Mouse (Mus musculus) forebrain, embryonic 10.5 days (tissue): Measurements from ENCODE around the gene Atg16l2. TPM values are rescaled to one million over a fixed set of nuclear protein-coding genes. Genes with fewer than 3 reads are reported as not detected.
A peak's percentile ranks its signal among the peaks of the same experiment; 100 is the strongest.

ENCODE experiments used
- DNase-seq: peaks from one replicate; pipeline ENCODE4 v3.0.0-alpha.2; 2017; ENCODE audit warnings: low spot score; ENCODE audit errors: extremely low spot score
- H3K27ac ChIP-seq: fragments of 300-500 bp; sonication (generic); 2 replicates; pipeline ENCODE4 v1.5.1; 2016; ENCODE audit warnings: mild to moderate bottlenecking
- H3K27me3 ChIP-seq: fragments of 300-500 bp; sonication (generic); 2 replicates; pipeline ENCODE4 v1.6.1; 2016; ENCODE audit warnings: mild to moderate bottlenecking; ENCODE audit not compliant: poor library complexity, severe bottlenecking
- H3K36me3 ChIP-seq: fragments of 300-500 bp; sonication (generic); replicated peaks from 2 replicates; pipeline ENCODE4 v1.6.1; 2016; ENCODE audit warnings: mild to moderate bottlenecking, moderate library complexity
- H3K4me1 ChIP-seq: fragments of 300-500 bp; sonication (generic); 2 replicates; pipeline ENCODE4 v1.6.1; 2016
- H3K4me3 ChIP-seq: fragments of 300-500 bp; sonication (generic); 2 replicates; pipeline ENCODE4 v1.5.1; 2016; ENCODE audit warnings: mild to moderate bottlenecking, moderate library complexity
- H3K9me3 ChIP-seq: fragments of 300-500 bp; sonication (generic); 2 replicates; pipeline ENCODE4 v1.6.1; 2016; ENCODE audit warnings: mild to moderate bottlenecking, moderate library complexity
- WGBS: fragments of 180-500 bp; shearing (Covaris S2); methylation state at CpG from one replicate; pipeline ENCODE4 v1.1.7; 2016; 5-methylcytosine and 5-hydroxymethylcytosine counted together
- polyA plus RNA-seq: library from polyadenylated mRNA; unstranded; fragments of >200 nt; fragmentation: Nextera tagmentation; extraction: Ambion mirVana; gene quantifications from 2 replicates; pipeline ENCODE4 v1.2.1, GENCODE M21; 2016

The Atg16l2 gene
- polyA plus RNA-seq, 1 experiment from 2014 or later: 18.4 TPM

DNA sequence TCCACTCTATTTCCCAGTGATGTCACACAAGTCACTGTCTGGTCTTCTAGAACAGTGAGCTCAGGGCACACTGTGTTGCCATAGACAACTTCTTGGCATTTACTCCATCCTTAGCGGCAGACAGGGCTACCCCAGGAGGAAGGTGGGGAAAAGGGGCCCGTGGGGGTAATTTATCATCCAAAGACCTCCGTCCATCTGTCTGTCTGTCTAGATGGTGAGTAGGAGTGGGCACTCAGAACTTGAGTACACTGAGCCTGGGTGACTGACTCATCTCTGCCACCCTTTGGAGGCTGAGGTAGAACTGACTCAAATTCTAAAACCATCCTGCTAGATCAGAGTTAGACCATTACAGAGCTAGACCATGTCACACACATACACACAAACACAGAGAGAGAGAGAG lies 15.0 kb upstream of the Atg16l2 start, which contains the start of gene Stard10:
Gene Stard10, plus strand, starts transcription at position 73 of the 400 bp plus-strand sequence.
- H3K27ac ChIP-seq: no peak within 1 kb of the TSS
- H3K9me3 ChIP-seq: no peaks in the 10 kb centered on the region
- peaks cover 49% of the 10 kb centered on the region for H3K27me3 ChIP-seq
- DNase-seq: no peak
- 89% methylated on average over 3 of the region's 3 CpGs for WGBS
- no peak within 1 kb of the TSS for H3K4me3 ChIP-seq
- H3K4me1 ChIP-seq: peaks cover 18% of the 10 kb centered on the region
- no peaks in the 10 kb centered on the region for H3K36me3 ChIP-seq

DNA sequence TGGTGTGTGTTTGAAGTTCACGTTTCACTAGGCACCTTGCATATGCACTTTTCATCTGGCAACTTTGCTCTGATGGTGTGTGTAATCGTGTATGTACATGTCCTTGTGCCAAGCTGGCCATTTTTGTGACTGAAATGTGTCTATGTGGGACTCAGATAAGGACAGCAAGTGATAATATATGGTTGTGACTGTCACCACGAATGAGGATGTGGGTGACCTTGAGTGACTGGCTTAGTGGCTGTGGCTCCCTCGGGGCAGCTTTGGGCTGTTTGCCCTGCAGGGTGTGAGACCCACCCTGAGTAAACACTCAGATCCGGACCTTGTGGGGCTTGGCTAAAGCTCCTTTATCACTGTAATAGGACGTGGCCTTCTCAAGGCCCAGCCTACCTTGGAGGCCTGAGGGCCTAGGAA lies 14.5 kb upstream of the Atg16l2 start:
- no peaks in the 10 kb centered on the region for H3K36me3 ChIP-seq
- H3K4me3 ChIP-seq: no peak overlapping the region
- WGBS: 73% methylated on average over 6 of the region's 6 CpGs
- H3K9me3 ChIP-seq: no peaks in the 10 kb centered on the region
- no peak for DNase-seq
- H3K27ac ChIP-seq: no peak overlapping the region
- H3K4me1 ChIP-seq: peaks cover 14% of the 10 kb centered on the region
- peaks cover 44% of the 10 kb centered on the region for H3K27me3 ChIP-seq

DNA sequence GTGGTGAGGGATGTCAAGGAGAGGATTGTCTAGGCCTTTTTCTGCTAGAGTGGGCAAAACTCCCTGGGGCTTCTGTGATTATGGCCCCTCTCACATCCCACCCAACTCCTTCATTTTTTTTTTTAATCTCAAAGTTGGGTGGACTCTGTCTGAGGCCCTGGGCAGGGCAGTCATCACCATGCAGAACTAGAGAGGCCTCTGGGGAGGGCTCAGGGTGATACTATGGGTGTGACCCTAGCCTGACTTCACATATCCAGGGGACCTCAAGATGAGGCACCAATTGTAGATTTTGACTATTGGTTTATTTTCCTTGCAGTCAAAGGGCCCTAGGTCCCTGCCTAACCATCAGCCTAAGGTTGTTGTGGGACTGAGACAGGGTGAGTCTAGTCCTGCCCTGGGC lies 13.6 kb upstream of the Atg16l2 start:
- no peaks in the 10 kb centered on the region for H3K36me3 ChIP-seq
- H3K9me3 ChIP-seq: no peaks in the 10 kb centered on the region
- H3K27ac ChIP-seq: no peak overlapping the region
- peaks cover 38% of the 10 kb centered on the region for H3K27me3 ChIP-seq
- H3K4me1 ChIP-seq: peaks cover 13% of the 10 kb centered on the region
- no peak for DNase-seq
- no peak overlapping the region for H3K4me3 ChIP-seq

DNA sequence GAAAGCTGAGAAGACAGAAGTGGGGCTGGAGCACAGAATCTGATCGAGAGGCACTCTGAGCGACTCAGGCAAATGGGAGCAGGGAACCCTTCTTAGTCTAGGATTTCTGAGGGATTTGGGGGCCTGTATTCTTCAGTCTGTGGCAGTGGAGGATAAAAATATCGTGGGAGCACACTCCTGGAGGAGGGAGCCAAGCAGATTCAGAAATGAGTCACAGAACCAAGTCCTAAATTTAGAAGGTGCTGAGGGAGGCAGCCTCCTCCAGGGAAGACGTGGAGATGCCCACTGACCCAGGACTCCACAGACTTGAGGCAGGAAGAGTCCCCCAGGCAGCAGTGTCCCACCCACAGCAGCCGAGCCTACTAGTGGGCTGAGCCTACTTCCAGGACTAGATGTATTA lies 12.3 kb upstream of the Atg16l2 start:
- Histone ChIP-seq H3K4me3 (no peak overlapping the region), H3K9me3 (no peaks in the 10 kb centered on the region), H3K27ac (no peak overlapping the region), H3K27me3 (peaks cover 25% of the 10 kb centered on the region), H3K36me3 (no peaks in the 10 kb centered on the region), H3K4me1 (peaks cover 11% of the 10 kb centered on the region)
- no peak for DNase-seq
- WGBS: 75% methylated on average over 5 of the region's 5 CpGs

DNA sequence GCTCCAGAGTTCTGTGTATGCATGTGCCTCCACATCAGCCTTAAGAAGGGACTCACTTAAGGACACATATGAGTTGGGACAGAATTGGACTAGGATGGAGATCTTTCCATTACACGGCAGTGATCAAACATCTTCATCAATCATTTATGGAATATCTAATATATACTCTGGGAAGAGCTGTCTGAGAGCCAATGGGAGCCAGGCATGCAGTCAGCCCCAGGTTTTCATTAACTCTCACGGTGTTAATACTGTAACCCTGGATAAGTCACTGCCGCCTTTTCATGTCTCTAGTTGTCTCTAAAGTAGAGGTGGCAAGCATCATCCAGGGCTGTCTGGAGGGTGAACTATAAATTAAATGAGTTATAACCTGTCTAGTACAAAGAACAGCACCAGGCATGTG lies 11.0 kb upstream of the Atg16l2 start:
- Histone ChIP-seq H3K4me1 (peaks cover 11% of the 10 kb centered on the region), H3K4me3 (no peak overlapping the region), H3K27me3 (peaks cover 11% of the 10 kb centered on the region; the same call in 1 of the 2 replicates), H3K27ac (no peak overlapping the region), H3K36me3 (no peaks in the 10 kb centered on the region), H3K9me3 (no peaks in the 10 kb centered on the region)
- DNase-seq: no peak
- WGBS: 86% methylated on average over 3 of the region's 3 CpGs

DNA sequence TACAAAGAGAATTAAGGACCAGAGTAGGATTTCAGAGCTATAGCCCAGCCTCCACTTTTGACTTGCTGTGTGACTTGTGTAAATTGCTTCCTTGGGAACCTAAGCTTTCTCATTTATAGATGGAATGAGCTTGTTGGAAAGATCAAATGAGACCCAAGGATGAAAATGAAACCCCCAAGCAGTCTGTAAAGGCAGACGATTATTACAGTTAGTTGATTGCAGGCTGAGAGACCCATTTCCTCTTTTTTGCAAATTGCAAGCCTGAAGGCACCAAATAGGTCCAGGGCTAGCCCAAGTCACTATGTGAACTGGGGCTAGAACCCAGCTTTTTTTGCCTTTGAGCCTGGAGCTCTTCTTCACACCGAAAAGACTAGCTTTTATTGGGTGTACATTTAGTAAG lies 9.0 kb upstream of the Atg16l2 start:
- Histone ChIP-seq H3K27ac (peak overlapping the region; percentile 91), H3K4me3 (peak overlapping the region; percentile 69), H3K27me3 (no peaks in the 10 kb centered on the region), H3K9me3 (no peaks in the 10 kb centered on the region), H3K4me1 (peaks cover 11% of the 10 kb centered on the region), H3K36me3 (no peaks in the 10 kb centered on the region)
- 39% methylated on average over 2 of the region's 2 CpGs for WGBS
- DNase-seq: no peak

DNA sequence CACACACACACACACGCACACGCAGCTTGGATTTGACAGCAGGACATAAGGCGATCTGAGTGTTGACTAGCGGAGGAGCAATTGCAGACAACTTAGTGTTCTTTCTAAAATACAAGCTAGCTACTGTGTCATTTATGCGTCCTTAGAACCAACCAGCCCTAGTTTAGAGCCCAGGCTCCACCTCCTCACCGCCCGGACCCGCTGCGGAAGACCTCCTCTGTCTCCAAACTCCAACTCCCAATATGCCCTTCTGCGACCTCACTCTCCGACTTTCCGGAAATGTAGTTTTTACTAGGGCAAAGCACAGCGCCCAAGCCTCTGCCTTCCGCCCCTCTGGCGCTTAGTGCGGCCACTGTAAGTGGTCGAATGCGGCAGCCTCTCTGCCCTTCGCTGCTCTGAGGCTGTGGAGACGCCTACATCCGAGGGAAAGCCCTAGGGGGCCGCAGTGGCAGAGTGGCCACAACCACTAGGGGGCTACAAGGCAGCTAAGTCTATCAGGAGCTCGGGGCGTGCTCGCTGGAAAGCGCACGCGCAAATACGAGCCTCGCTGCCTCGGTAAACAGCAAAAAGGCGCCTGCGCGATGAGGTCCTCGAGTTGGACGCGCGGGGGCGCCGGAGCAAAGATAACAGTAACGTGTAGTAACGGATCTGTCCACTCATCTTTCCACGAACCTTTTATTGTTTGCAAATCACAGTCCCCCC lies 8.4 kb upstream of the Atg16l2 start:
- H3K4me1 ChIP-seq: peaks cover 11% of the 10 kb centered on the region
- H3K27me3 ChIP-seq: no peaks in the 10 kb centered on the region
- H3K36me3 ChIP-seq: no peaks in the 10 kb centered on the region
- H3K27ac ChIP-seq: peak overlapping the region; percentile 91
- peak; percentile 96 for DNase-seq
- peak overlapping the region; percentile 69 for H3K4me3 ChIP-seq
- 1% methylated on average over 43 of the region's 43 CpGs for WGBS
- no peaks in the 10 kb centered on the region for H3K9me3 ChIP-seq

DNA sequence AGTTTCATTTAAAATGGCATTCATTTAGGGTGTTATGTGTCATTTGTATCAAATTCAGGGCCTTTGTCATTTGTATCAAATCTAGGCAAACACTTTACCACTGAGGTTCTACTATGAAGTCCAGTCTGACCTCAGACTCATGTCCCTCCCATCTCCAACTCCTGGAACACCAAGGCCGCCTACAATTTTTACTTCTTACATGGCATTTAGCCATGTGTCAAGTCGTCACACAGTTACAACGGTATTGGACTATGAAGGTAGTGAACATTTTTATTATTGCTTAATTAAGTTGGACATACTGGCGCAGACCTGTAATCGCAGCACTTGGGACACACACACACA lies 7.9 kb upstream of the Atg16l2 start:
- no peak for DNase-seq
- Histone ChIP-seq H3K27me3 (no peaks in the 10 kb centered on the region), H3K36me3 (no peaks in the 10 kb centered on the region), H3K9me3 (no peaks in the 10 kb centered on the region), H3K4me3 (peak overlapping the region; percentile 69), H3K27ac (peak overlapping the region; percentile 91), H3K4me1 (peaks cover 11% of the 10 kb centered on the region)
- WGBS: 41% methylated on average over 5 of the region's 5 CpGs

DNA sequence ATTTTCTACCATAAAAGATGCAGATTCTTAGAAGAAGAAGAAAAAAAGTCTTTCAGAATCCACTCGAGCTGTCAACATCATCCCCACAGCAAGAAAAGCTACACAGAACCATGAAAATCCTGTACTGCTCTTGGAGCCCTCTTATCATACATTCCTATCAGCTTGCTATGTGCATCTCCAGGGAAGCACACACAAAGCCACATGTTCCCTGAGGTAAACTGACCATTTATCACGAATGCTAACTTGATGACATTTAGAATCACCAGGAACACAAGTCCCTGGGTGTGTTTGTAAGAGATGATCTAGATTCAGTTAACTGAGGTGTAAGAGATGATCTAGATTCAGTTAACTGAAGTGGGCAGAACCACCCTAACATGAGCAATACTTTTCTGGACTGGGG lies 4.8 kb upstream of the Atg16l2 start:
- Histone ChIP-seq H3K27me3 (no peaks in the 10 kb centered on the region), H3K4me1 (peaks cover 20% of the 10 kb centered on the region), H3K36me3 (no peaks in the 10 kb centered on the region), H3K9me3 (no peaks in the 10 kb centered on the region), H3K4me3 (no peak overlapping the region), H3K27ac (no peak overlapping the region)
- DNase-seq: no peak
- WGBS: 61% methylated on average over 2 of the region's 2 CpGs

DNA sequence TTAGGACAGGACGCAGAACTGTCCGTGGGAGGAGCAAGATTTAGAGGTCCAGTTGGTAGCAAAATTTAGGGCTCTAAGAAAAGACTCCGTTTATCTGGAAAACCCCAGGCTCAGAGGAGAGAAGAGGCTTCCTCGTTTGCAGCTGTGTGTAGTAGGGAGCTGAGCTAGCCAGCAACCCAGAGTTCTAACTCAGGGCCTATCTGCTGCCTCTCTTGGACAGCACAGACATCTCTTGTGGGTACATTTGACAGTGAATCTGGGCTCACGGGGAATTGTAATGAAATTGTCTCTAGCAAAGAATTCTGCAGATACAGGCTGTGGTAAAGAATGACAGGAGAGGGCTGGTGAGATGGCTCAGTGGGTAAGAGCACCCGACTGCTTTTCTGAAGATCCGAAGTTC lies 640 bp upstream of the Atg16l2 start:
- H3K27ac ChIP-seq: peak overlapping the region; percentile 86
- no peak for DNase-seq
- H3K4me3 ChIP-seq: peak overlapping the region; percentile 78
- peaks cover 34% of the 10 kb centered on the region for H3K27me3 ChIP-seq
- no peaks in the 10 kb centered on the region for H3K9me3 ChIP-seq
- no peaks in the 10 kb centered on the region for H3K36me3 ChIP-seq
- WGBS: 28% methylated on average over 7 of the region's 7 CpGs
- peaks cover 22% of the 10 kb centered on the region for H3K4me1 ChIP-seq

DNA sequence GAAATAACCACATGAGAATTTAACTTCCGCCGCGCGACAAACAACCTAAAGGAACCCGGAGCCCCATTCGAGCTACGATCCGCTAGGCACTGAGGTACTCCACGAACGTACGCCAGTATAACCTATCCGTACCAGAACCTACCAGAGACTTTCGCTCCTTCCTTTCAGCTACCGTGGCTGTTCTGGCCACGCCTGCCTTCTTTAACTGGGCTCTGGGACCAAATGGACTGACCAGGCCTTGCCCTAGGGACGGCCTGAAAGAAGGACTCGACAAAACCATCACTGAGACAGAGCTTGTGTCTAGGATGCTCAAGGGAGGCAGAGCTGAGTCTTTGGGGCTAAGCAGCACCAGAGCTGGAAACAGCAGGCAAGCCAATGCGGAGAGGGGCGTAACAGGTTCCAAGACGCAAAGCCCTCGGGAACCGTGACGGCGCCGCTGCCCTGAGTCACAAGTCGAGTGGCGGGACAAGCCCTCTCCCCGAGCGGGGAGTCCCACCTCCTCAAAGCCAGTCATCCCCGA lies 630 bp downstream of the Atg16l2 start:
- under 1% methylated on average over 30 of the region's 30 CpGs for WGBS
- DNase-seq: no peak
- H3K9me3 ChIP-seq: no peaks in the 10 kb centered on the region
- H3K4me3 ChIP-seq: peak overlapping the region; percentile 78
- peaks cover 33% of the 10 kb centered on the region for H3K4me1 ChIP-seq
- H3K36me3 ChIP-seq: no peaks in the 10 kb centered on the region
- peak overlapping the region; percentile 86 for H3K27ac ChIP-seq
- H3K27me3 ChIP-seq: peaks cover 47% of the 10 kb centered on the region

DNA sequence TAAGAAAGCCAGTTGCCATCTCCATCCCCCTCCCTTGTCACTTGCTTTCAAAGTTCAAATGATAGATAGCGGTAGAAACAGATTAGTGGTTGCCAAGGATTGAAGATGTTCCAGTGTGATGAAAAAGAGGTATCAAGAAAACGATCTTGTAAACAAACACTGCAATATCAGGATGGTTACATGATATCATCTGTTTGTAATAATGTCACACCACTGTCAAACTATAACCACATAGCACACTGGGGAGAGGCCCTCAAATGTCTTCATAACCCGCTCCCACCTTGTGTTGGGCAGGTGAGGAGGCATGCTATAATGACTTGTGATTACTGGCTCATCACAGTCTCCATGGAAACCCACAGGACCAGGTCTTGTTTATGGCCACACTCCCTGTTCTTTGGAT lies 3.7 kb downstream of the Atg16l2 start:
- peaks cover 16% of the 10 kb centered on the region; the same call in 1 of the 2 replicates for H3K36me3 ChIP-seq
- H3K9me3 ChIP-seq: no peaks in the 10 kb centered on the region
- H3K27ac ChIP-seq: no peak overlapping the region
- WGBS: 91% methylated on average over 3 of the region's 3 CpGs
- DNase-seq: no peak
- no peak overlapping the region for H3K4me3 ChIP-seq
- H3K4me1 ChIP-seq: peaks cover 37% of the 10 kb centered on the region
- peaks cover 59% of the 10 kb centered on the region for H3K27me3 ChIP-seq

DNA sequence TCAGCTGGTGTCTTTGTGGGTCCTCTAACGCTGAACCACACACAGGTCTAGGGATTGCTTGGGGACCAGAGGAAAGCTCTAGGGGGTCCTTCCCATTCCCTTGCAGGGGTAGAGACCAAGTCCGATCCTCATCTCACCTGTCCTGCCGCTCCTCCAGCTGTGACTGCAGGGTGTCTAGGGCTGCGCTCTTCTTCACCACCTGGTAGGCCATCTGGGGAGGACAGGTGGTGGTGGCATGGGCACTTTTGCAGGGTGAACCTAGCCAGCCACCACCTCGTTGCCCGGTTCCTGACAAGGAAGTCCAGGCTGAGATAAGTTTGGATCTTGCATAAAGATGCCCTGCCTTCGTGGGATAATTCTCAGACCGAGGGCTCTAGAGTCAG lies 5.0 kb downstream of the Atg16l2 start:
- no peaks in the 10 kb centered on the region for H3K9me3 ChIP-seq
- peaks cover 34% of the 10 kb centered on the region for H3K4me1 ChIP-seq
- DNase-seq: no peak
- H3K27me3 ChIP-seq: peaks cover 59% of the 10 kb centered on the region
- peaks cover 22% of the 10 kb centered on the region for H3K36me3 ChIP-seq
- H3K4me3 ChIP-seq: peak overlapping the region; percentile 49
- H3K27ac ChIP-seq: peak overlapping the region; percentile 69; the same call in 1 of the 2 replicates
- WGBS: 19% methylated on average over 8 of the region's 8 CpGs
